Mouse (Mus musculus): ENCODE results near the gene Klk13. TPM values are rescaled to one million over a fixed set of nuclear protein-coding genes. Genes with fewer than 3 reads are reported as not detected.

Klk13 gene
- polyA plus RNA-seq, 2 experiments from 2014 or later, result not detected

DNA sequence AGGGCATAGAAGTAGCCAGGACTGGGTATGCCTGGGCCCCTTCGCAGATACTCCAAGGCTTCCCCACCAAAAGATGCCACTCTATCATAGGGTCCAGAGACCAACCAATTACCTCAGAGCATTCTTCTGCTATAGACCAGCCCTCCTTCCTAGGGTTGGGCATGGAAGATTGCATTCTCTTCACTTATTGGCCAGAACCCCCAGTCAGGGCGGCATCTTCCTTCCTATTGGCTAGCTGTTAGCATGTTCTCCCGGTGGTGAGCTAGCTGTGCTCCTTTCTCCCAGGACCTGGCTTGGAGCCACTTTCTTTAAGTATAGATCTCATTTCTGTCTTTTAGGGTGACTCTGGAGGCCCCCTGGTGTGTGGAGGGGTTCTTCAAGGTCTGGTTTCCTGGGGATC lies 60.5 kb downstream of the Klk13 start:
- no peak for ATAC-seq

DNA sequence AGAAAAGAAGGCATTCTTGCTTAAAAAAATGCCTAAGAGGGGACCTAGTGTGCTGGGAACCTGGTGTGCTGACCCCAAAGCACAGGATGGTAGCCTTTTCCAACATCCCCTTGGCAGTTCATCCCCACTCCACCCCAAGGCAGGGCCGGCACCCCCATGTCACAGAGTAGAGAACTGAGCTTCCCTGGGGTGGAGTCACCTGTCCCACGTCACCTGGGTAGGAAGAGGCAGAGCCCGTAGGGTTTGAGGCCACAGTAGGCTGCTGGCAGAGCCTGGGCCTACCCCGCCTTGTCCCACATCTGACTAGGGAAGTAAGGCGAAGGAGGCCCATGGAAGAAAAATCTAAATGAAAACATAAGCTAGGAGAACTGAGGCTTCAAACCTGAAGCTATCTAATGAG lies 62.0 kb downstream of the Klk13 start, which contains the start of gene Klk11:
Gene Klk11, plus strand, starts transcription at position 241 of the 400 bp plus-strand sequence.
- no peak for ATAC-seq

DNA sequence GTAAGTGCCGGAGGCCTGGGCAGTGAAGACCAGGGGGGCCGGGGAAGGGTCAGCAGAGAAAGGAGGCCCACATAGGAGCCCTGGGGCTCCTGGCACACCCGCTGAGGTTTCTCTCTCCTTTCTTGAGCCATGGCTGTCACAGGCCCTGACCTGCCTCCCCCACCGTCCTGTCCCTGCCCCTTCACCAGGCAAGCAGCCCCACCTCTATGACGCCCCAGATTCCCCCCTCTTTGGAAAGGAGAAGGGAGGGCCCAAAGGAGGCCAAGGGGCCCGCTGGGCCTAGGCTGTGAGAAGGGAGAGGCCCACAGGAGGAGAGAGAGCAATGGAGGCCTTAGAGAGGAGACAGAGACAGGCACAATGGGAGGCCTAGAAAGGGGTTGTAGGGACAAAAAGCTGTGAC lies 62.4 kb downstream of the Klk13 start:
- no peak for ATAC-seq

DNA sequence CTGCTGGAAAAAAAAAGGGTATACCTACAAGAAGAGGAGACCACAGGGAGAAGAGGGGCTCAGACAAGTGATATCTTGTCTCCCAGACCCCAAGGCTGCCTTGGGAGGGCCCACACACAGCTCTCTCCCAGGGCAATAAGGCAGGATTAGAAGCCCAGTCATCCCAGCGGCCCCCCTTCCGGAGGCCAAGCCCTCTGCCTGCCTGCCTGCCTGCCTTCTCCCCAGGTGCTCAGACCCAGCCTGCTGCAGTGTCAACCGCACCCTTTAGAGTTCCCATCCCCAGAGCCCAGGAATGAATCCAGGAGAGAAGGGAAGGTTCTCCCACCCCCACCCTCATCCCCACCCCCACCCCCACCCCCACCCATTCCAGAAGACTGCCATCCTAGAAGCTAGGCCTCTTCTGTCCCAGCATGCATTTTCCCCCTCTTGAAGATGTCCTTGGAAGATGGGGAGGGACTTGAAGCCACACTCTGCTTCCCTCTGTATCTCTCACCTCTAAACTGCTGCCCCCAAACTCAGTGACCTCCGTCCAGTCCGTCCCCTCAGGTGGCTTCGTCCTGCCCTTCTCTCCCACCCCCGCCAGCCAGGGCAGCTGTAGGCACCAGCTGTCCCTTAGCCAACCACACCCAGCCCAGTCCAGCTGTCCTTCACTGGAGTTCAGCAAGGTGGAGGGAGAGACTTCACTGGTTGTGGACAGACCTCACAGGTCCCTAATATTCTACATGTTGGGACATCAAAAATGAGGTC lies 63.1 kb downstream of the Klk13 start:
- ATAC-seq, result no peak

DNA sequence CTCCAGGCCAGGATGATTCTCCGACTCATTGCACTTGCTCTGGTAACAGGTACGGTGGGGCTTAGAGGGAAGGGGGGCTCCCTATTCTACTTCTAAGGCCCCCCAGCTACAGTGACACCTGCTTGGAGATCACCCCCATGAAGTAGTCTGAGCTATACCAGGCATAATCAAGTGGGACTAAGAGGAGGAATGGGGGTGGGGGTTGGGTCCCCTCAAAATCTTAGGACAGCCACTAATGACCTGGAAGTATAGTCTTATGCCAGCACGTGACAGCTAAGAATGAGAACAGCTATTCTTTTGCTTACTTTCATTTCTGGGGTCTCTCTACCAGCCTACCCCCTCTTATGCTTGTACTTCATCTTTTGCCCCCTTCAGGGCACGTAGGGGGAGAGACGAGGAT lies 64.1 kb downstream of the Klk13 start:
- ATAC-seq, result no peak

Other genes starting within 250 kb of the Klk13 start
- 1 to 10 TPM; 1.7 to 3.2 TPM for gene Vsig10l, start 249.4 kb upstream of the Klk13 start, polyA plus RNA-seq (2017; shearing (Covaris generic))
- under 1 TPM in 1 of 2 experiments, not detected in 1; 0.15 TPM for gene Iglon5, start 222.5 kb upstream of the Klk13 start, polyA plus RNA-seq (2017; shearing (Covaris generic))
- not detected for gene 4931406B18Rik, start 206.6 kb upstream of the Klk13 start, polyA plus RNA-seq (2017; shearing (Covaris generic))
- not detected for gene Cd33, start 168.1 kb upstream of the Klk13 start, polyA plus RNA-seq (2017; shearing (Covaris generic))
- gene Zfp658, start 150.3 kb upstream of the Klk13 start, polyA plus RNA-seq (2017; shearing (Covaris generic)), result 1 to 10 TPM; 6.4 TPM
- gene Zfp719, start 133.0 kb upstream of the Klk13 start, polyA plus RNA-seq (2017; shearing (Covaris generic)), result 10 to 100 TPM; 10.9 to 12.9 TPM
- gene Zfp819, start 105.4 kb upstream of the Klk13 start, polyA plus RNA-seq (2017; shearing (Covaris generic)), result not detected
- not detected for gene Ceacam18, start 77.9 kb upstream of the Klk13 start, polyA plus RNA-seq (2017; shearing (Covaris generic))
- 1 to 10 TPM in 1 of 2 experiments, under 1 TPM in 1; 0.28 to 1.3 TPM for gene Siglece, start 52.4 kb upstream of the Klk13 start, polyA plus RNA-seq (2017; shearing (Covaris generic))
- gene Ctu1, start 40.6 kb upstream of the Klk13 start, polyA plus RNA-seq (2017; shearing (Covaris generic)), result 1 to 10 TPM; 1.7 to 2.2 TPM
- not detected for gene Klk14, start 22.1 kb upstream of the Klk13 start, polyA plus RNA-seq (2017; shearing (Covaris generic))
- not detected for gene Klk12, start 56.3 kb downstream of the Klk13 start, polyA plus RNA-seq (2017; shearing (Covaris generic))
- 1 to 10 TPM in 1 of 2 experiments, not detected in 1; 1.0 TPM for gene Klk11, start 62.0 kb downstream of the Klk13 start, polyA plus RNA-seq (2017; shearing (Covaris generic))
- under 1 TPM in 1 of 2 experiments, not detected in 1; 0.23 TPM for gene Klk10, start 68.5 kb downstream of the Klk13 start, polyA plus RNA-seq (2017; shearing (Covaris generic))
- gene Klk9, start 79.3 kb downstream of the Klk13 start, polyA plus RNA-seq (2017; shearing (Covaris generic)), result not detected
- gene Klk8, start 85.0 kb downstream of the Klk13 start, polyA plus RNA-seq (2017; shearing (Covaris generic)), result 100 to 1,000 TPM; 136 to 138 TPM
- gene Klk7, start 98.7 kb downstream of the Klk13 start, polyA plus RNA-seq (2017; shearing (Covaris generic)), result under 1 TPM in 1 of 2 experiments, not detected in 1; 0.23 TPM
- gene Klk6, start 111.9 kb downstream of the Klk13 start, polyA plus RNA-seq (2017; shearing (Covaris generic)), result not detected
- not detected for gene Klk5, start 129.4 kb downstream of the Klk13 start, polyA plus RNA-seq (2017; shearing (Covaris generic))
- gene Klk4, start 168.6 kb downstream of the Klk13 start, polyA plus RNA-seq (2017; shearing (Covaris generic)), result not detected
- gene Klk15, start 221.2 kb downstream of the Klk13 start, polyA plus RNA-seq (2017; shearing (Covaris generic)), result not detected
- gene Klk1b8, start 238.1 kb downstream of the Klk13 start, polyA plus RNA-seq (2017; shearing (Covaris generic)), result not detected

Measured in CD4-positive, CD25-positive, alpha-beta regulatory T cell, adult 4 months (primary cell).